ENCODE assay signal across 15 mouse cellular contexts in the genomic region with DNA sequence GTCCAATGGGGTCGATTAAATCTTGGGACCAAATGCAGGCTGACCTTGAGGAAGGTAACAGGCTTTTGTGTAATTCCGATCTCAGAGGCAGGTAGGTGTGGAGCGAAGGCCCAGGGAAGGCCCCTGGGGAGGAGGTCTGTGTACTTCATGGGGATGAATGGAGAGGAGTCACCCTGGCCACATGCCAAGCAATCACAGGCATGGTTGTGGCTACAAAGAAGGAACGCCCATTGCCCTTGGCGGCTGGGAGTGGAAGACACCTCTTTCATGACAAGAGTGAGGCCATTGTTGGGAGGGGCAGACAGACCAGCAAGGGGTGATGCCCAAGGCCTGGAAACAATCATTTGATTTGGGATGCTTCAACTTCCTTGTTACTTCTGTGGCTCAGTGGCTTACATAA.
DNase-seq lines count a peak whose midpoint lies in the region; ATAC-seq lines count a peak whose summit lies in the region.
"Had no signal": no experiment of that assay in that cellular context is flagged by ENCODE, and none has a peak within 500 bp of the region (broad histone marks: within the 10 kb centered on the region; RNA-seq: fewer than 3 reads in every experiment).

No protein-coding gene starts in this region.

- WGBS in liver, embryonic 12.5 days (ENCODE audit: insufficient replicate concordance): 80% methylated on average over 5 of the region's 5 CpGs
- 74% methylated on average over 5 of the region's 5 CpGs for WGBS in intestine, embryonic 16.5 days

- no peak overlapping the region for H3K9ac ChIP-seq in liver, embryonic 12.5 days
- H3K9ac ChIP-seq in intestine, embryonic 16.5 days (ENCODE audit: low read depth, low read length): no peak overlapping the region
- H3K9ac ChIP-seq: forebrain, embryonic 12.5 days; intestine, embryonic 15.5 days; neural tube, embryonic 12.5 days had no signal

- H3K9me3 ChIP-seq in liver, embryonic 12.5 days (replicated peaks): no peaks in the 10 kb centered on the region
- H3K9me3 ChIP-seq in intestine, embryonic 16.5 days (ENCODE audit: control insufficient read depth, low read length): no peaks in the 10 kb centered on the region
- H3K9me3 ChIP-seq: forebrain, embryonic 12.5 days; intestine, embryonic 15.5 days; neural tube, embryonic 12.5 days had no signal

- no peak overlapping the region for H3K4me2 ChIP-seq in liver, embryonic 12.5 days
- no peak overlapping the region for H3K4me2 ChIP-seq in intestine, embryonic 16.5 days (ENCODE audit: low read depth, low read length)
- H3K4me2 ChIP-seq: forebrain, embryonic 12.5 days; intestine, embryonic 15.5 days; neural tube, embryonic 12.5 days had no signal

- DNase-seq in kidney, postnatal 4 days: peak; percentile 35 to 55
- DNase-seq in kidney, adult 11 months: no peak
- DNase-seq in testis, postnatal 10 days (ENCODE audit: low spot score): peak; percentile 74
- DNase-seq in testis, postnatal 14 days (ENCODE audit: low spot score): no peak
- peak; percentile 74 for DNase-seq in adrenal gland, postnatal 10 days
- DNase-seq in layer of hippocampus, adult 8-10 months (ENCODE audit: low spot score in 2 of 2): no peak
- DNase-seq: cerebellum, adult 9-11 months; heart, postnatal 36 days; right cerebral cortex, postnatal 14 days; thymus, postnatal 25 days had no signal

- H3K27ac ChIP-seq in liver, embryonic 12.5 days: no peak overlapping the region
- H3K27ac ChIP-seq in intestine, embryonic 16.5 days (ENCODE audit: low read length): no peak overlapping the region
- H3K27ac ChIP-seq: forebrain, embryonic 12.5 days; intestine, embryonic 15.5 days; neural tube, embryonic 12.5 days had no signal

- no peaks in the 10 kb centered on the region for H3K4me1 ChIP-seq in liver, embryonic 12.5 days
- H3K4me1 ChIP-seq in intestine, embryonic 16.5 days (ENCODE audit: control insufficient read depth, insufficient read depth, low read length): 0 out of 2 replicates have a peak, but pooled peaks cover 6% of the 10 kb centered on the region

- no peaks in the 10 kb centered on the region for H3K27me3 ChIP-seq in liver, embryonic 12.5 days (replicated peaks)
- no peaks in the 10 kb centered on the region for H3K27me3 ChIP-seq in intestine, embryonic 16.5 days (replicated peaks; ENCODE audit: control insufficient read depth, insufficient read depth, low read length)
- H3K27me3 ChIP-seq: forebrain, embryonic 12.5 days; intestine, embryonic 15.5 days; neural tube, embryonic 12.5 days had no signal

- H3K36me3 ChIP-seq in liver, embryonic 12.5 days: peaks cover 23% of the 10 kb centered on the region
- H3K36me3 ChIP-seq in intestine, embryonic 16.5 days (ENCODE audit: control insufficient read depth, insufficient read depth, low read length): no peaks in the 10 kb centered on the region
- H3K36me3 ChIP-seq: intestine, embryonic 15.5 days had no signal

- no peak overlapping the region for H3K4me3 ChIP-seq in liver, embryonic 12.5 days
- no peak overlapping the region for H3K4me3 ChIP-seq in intestine, embryonic 16.5 days (ENCODE audit: low read length)
- H3K4me3 ChIP-seq: forebrain, embryonic 12.5 days; intestine, embryonic 15.5 days; neural tube, embryonic 12.5 days had no signal

- no peak for ATAC-seq in liver, embryonic 12.5 days
- no peak for ATAC-seq in intestine, embryonic 16.5 days
- ATAC-seq: intestine, embryonic 15.5 days had no signal

Comparison
In these comparisons a context has a peak if more than half of its experiments do, and no peak if none do; other contexts are left out.
1. DNase-seq: peak in kidney, postnatal 4 days (2 of 2), testis, postnatal 10 days (single experiment) and adrenal gland, postnatal 10 days (single experiment); none in kidney, adult 11 months (single experiment), testis, postnatal 14 days (single experiment) and layer of hippocampus, adult 8-10 months (0 of 2).